Mouse (Mus musculus) MEL-GATA-1-ER (cell line): ENCODE measurements around the gene Trpm8.

Experiments
- DNase-seq: peaks from one replicate; pipeline ENCODE4 v3.0.0-alpha.2; 2012; ENCODE audit warnings: low read depth; ENCODE audit errors: extremely low read depth

Gene Trpm8

GRCm38 (mm10) chr1:88300301-88301050 lies 23.0 kb downstream of the Trpm8 start:
- DNase-seq = no peak

DNA sequence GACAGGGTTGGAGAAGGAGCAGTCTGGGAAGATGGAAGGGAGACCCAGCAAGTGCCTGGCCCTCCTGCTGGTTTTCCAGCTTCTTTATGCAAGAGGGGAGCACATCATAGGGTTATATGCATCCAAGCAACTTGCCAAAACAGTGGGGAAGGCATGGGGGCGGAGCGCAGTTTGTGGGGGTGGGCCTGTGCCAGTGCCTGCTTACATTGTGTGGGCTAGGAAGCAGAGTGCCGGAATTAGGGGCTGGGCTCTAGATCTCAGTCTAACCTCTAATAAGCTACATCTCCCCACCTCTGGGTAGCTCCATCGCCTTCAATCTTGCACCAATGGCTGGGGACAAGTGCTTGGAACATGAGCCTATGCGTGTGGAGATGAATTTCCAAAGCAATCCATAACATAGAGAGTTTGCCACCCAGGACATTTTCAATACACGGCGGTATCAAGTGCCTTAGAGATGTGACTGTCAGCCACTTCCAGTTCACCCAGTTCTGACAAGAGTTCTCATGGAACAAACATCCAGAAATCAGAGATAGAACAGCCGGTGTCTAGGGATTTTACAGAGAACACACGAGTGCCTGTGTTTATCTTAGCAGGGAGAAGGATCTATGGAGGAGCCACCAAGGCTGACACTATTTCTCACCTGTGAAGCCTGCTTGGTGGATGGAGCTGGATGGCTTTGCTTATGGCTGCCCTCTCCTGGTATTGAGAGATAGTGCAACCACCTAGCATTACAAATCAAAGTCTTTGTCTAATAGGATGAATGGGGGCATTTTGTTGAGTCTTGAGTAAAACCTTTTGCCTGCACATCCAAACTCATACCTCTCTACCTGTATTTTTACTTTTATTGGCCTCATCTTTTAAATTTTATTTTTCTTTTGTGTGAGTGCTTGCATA lies 23.9 kb downstream of the Trpm8 start:
- no peak for DNase-seq

DNA sequence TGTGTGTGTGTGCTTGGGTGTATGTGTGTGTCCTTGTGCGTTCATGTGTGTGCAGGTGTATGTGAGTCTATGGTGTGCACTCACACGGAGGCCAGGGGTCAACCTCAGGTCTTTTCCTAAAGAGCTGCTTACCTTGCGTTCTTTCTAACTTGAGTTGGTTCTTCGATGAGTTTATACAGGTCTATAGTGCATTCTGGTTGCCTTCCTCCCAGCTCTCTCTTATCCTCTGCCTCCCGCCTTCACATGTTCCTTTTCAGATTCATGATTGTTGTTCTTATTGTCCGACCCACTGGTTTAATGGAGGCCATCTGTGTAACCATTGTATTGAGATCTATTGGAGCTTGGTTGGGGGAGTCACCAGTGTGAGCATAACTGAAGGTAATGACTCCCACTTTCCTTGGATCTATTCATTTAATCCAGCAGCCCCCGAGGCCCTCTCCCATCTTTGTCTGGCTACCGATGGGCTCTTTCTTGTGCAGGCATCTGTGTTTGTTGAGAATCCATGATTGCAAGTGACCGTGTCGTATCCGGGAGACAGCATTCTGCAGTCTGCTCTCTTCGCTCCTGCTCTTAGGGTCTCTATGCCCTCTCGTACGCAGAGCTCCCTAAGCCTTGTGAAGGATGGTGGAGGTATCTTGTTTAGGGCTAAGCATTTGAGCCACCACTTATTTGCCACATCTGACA lies 24.7 kb downstream of the Trpm8 start:
- no peak for DNase-seq

DNA sequence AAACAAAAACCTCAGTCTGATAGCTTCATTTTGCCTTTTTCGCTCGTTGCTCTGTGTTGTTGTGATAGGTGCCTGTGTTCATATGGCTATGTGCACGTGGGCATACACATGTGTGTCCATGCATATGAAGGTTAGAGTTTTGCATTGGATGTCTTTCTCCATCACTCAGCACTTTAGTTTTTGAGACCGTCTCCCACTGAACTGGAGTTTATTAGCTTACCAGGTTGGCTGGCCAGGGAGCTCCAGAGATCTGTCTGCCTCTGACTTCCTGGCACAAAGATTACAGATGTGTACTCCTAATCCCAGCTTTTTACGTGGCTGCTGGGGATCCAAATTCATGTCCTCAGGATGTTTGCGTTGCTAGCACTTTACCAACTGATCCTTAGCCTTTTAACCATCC lies 26.3 kb downstream of the Trpm8 start:
- DNase-seq = no peak

- no peak for DNase-seq
Measured at GRCm38 (mm10) chr1:88304261-88304985, 27.0 kb downstream of the Trpm8 start.

DNA sequence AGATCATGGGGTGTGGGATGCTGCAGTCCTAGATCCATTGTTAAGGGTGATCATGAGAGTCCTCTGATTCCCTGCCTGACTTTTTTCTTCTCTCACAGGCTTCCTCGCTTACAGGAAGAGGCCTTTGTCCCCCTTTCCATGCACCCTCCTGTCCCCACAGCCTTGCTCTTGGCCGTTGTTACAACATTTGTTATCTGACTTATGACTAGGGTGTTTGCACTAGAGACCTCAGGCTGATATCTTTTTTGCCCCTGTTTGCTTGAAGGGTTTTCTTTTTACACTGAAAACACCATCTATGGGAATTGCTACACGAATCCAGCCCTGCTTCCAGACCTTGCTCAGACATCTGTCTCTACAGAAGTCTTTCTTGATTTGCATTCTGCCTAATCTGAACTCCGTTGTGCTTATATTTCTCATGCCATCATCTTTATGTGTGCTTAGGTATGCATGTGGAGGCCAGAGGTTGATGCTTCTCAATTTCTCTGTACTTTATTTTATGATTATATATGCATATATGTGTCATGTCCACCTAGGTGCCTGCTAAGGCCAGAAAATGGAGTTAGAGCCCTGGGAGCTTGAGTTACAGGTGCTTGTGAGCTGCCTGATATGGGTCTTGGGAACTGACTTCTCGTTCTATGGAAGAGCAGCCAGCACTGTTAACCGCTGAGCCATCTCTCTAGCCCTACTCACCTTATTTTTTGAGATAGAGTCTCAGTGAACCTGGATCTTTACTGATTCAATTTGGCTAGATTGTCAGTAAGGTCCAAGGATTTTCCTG lies 27.7 kb downstream of the Trpm8 start:
- no peak for DNase-seq

GRCm38 (mm10) chr1:88306543-88306942 lies 29.1 kb downstream of the Trpm8 start:
- no peak for DNase-seq

DNA sequence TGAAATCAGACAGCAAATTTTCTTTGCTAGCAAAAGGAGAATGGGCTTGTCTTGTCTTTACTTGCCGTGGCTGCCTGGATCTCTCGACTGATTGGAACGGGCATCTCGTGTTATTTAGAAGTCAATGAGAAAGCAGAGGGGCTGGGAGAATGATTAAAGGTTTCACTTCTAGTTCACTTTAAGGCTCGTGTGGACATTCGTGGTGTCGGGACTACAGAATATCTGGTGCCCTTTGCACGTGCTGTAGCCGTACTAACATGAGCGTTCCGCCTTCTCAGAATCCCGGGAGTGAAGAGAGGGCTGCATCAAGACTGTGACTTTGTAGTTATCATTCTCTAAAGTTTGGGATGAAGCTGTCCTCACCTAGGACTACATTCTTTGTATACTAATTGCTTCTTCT lies 29.7 kb downstream of the Trpm8 start:
- DNase-seq = no peak

- no peak for DNase-seq
Measured at GRCm38 (mm10) chr1:88309020-88309419, 31.6 kb downstream of the Trpm8 start.

DNA sequence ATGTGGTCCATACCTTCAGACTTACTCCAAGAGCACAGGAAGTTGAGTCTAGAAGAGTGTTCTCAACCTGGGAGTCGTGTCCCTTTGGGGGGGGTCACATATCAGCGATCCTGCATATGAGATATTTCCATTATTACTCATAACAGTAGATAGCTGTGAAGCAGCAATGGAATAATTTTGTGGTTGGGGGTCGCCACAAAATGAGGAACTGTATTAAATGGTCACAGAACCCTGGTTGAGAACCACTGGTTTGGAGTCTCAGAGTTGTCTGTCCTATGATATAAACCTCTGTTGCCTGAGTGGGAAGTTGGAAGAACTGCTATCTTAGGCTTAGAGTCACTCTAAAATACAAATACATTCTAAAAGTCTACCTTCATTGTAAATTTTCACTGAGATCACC lies 32.4 kb downstream of the Trpm8 start:
- no peak for DNase-seq

GRCm38 (mm10) chr1:88310349-88310748 lies 32.9 kb downstream of the Trpm8 start:
- DNase-seq = no peak

GRCm38 (mm10) chr1:88317279-88317678 lies 39.8 kb downstream of the Trpm8 start:
- no peak for DNase-seq

DNA sequence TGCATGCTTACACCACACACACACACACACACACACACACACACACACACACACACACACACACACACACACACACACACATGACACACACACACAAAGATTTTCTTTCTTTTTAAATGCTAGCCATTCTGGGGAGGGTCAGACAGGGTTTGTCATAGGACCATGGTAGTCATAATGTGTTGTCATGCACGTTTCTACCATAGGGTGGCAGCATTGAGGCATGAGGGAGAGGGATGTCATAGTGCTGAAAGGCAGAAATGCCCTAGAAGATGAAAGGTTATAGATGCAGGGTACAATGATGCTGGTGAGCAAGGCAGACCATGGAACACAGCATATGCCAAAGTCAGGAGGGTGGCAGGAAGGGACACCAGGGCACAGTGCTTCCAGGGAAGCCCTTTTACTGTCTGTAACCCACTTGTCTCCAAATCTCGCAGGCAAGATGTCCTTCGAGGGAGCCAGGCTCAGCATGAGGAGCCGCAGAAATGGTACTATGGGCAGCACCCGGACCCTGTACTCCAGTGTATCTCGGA lies 41.1 kb downstream of the Trpm8 start:
- no peak for DNase-seq

DNA sequence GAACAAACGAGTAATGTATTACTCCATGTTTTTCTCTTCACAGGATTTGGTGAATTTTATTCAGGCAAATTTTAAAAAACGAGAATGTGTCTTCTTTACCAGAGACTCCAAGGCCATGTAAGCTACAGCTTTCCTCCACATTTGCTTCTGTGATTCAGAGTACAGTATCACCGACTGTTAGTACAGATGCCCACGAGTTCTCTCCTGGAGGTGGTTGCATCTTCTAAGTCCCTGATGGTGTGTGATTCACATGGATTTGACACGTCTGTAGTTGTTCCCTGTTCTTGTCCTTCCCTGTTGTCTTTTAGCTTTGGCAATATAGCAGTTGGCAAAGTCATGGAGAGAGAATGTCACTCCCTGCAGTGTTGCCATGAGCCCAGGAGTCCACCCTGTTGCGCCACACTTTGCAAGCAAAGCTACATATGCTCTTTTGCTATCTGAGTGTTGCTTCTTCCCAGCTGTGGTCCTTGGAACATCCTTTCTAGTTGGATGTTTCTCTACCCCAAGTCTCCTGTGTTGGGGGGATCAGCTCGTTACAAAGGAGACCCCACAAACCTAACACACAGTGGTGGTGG lies 43.4 kb downstream of the Trpm8 start:
- no peak for DNase-seq

- DNase-seq = no peak
Measured at GRCm38 (mm10) chr1:88322146-88322545, 44.7 kb downstream of the Trpm8 start.

DNA sequence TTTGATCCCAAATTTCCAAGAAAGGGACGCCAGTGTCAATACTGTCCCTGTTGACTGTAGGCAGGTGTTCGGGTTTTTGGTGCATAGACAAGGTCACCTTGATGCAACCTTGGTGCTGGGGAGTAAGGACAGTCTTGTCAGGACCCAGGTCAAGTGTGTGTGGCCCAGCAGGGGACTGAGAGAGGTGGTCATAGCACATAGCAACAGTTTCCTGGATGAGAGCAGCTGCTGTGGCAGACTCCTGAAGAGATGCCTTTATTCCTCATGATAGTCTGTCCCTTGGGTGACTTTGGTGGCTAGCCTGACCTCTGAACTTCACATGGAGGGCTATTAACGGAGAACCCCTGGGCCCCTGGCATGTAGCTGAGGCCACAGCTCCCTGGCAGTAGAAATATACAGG lies 45.6 kb downstream of the Trpm8 start:
- no peak for DNase-seq

DNA sequence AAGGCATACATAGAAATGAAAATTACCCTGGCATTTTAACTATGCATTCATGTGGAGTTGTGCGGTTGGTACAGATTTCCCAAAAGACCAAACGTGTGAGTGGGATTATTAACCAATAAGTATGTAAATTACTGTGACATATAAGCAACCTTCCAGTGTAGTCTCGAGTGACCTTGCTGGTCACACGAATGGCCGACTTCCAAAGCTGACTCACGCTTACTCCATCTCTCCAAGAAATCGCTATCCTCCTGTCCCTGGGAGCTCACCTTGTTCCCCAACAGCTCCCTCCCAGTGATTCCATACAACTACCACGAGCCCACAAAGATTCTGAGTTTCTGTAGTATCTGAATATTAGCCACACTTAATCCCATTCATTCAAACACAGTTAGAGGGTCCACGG lies 62.0 kb downstream of the Trpm8 start:
- no peak for DNase-seq

GRCm38 (mm10) chr1:88342615-88343014 lies 65.2 kb downstream of the Trpm8 start:
- DNase-seq = no peak

DNA sequence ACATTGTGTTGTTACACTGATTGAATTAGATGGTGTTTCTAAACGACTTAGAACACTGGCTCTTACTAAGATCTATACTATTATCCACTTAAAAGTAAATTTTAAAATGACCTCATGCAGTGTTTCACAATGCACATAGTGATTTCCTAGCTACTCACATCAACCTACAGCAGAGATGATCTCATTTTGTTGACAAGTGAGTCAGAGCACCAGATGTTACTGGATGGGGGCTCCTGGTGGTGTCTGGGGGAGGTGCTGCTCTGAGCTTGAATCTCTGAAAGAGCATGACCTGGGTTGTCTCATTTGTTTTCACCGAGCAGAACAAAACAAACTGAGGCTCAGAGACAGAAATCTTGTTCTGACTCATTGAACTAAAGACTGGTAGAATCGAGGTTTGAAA lies 68.1 kb downstream of the Trpm8 start:
- no peak for DNase-seq

- DNase-seq = no peak
Measured at GRCm38 (mm10) chr1:88348496-88349005, 71.1 kb downstream of the Trpm8 start.
